Mouse (Mus musculus) kidney, adult 2 months (tissue): Measurements from ENCODE around the gene Agmat. TPM values are rescaled to one million over a fixed set of nuclear protein-coding genes. Genes with fewer than 3 reads are reported as not detected.
A peak's percentile ranks its signal among the peaks of the same experiment; 100 is the strongest.

Source experiments
- DNase-seq: peaks from one replicate; pipeline ENCODE4 v3.0.0; 2021
- H3K27ac ChIP-seq: fragments of 200-500 bp; 2 replicates; pipeline ENCODE4 v1.5.1; 2012; ENCODE audit warnings: low read depth, low read length, control low read depth, inconsistent platforms; ENCODE audit not compliant: insufficient read depth
- H3K27me3 ChIP-seq: fragments of 200-500 bp; replicated peaks from 2 replicates; pipeline ENCODE4 v1.6.1; 2012; ENCODE audit warnings: mild to moderate bottlenecking, moderate library complexity, low read length, inconsistent platforms; ENCODE audit not compliant: control insufficient read depth, insufficient read depth
- H3K36me3 ChIP-seq: fragments of 200-500 bp; 2 replicates; pipeline ENCODE4 v1.6.1; 2012; ENCODE audit warnings: mild to moderate bottlenecking, moderate library complexity, low read length, inconsistent platforms; ENCODE audit not compliant: control insufficient read depth, insufficient read depth
- H3K4me1 ChIP-seq: fragments of 200-500 bp; 2 replicates; pipeline ENCODE4 v1.6.1; 2011; ENCODE audit warnings: low read length; ENCODE audit not compliant: control insufficient read depth, insufficient read depth
- H3K4me3 ChIP-seq: fragments of 200-500 bp; 2 replicates; pipeline ENCODE4 v1.5.1; 2011; ENCODE audit warnings: mild to moderate bottlenecking, low read depth, low read length, control low read depth; ENCODE audit not compliant: insufficient read depth
- CTCF ChIP-seq: fragments of 200-500 bp; conservative IDR thresholded peaks from 2 replicates; pipeline ENCODE4 v1.5.1; 2011; ENCODE audit warnings: low read depth, mild to moderate bottlenecking, control low read depth, low read length, moderate library complexity, mixed read lengths; ENCODE audit not compliant: insufficient read depth, insufficient read length
- POLR2A ChIP-seq: fragments of 200-500 bp; IDR thresholded peaks from one replicate; pipeline ENCODE4 v1.6.1; 2011; ENCODE audit warnings: low read depth, low read length, control low read depth
- WGBS: fragments of 180-500 bp; shearing (Covaris S2); methylation state at CpG from one replicate; pipeline ENCODE4 v1.1.7; 2018; 5-methylcytosine and 5-hydroxymethylcytosine counted together
- polyA plus RNA-seq: library from polyadenylated mRNA; depleted of rRNA; stranded (reverse); fragments of >200 nt; gene quantifications from 2 replicates; pipeline ENCODE4 v1.2.3, GENCODE M21; 2012

Gene Agmat
- polyA plus RNA-seq, 1 experiment, result 9.4 TPM

DNA sequence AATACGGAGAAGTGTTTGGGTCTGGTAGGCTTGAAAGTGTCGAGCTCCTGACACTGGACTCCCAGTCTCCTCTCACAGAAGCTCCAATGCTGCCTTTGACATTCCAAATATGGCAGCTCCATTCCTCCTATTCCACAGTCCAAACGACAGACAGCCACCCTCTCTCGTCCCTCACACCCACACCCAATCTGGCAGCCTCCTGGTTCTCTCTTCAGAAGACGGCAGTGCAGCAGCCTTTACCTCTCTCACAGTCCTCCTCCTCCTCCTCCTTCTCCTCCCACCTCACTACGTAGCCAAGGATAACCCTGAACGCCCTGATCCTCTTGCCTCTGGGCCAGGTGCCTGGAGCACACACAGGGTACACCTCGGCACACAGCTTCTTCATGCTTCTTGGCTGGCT is 33.4 kb downstream of the Agmat start:
- TF ChIP-seq CTCF, result no peak
- TF ChIP-seq POLR2A, result no peak
- Histone ChIP-seq H3K27me3 (no peaks in the 10 kb centered on the region), H3K4me3 (no peak overlapping the region), H3K27ac (no peak overlapping the region), H3K4me1 (no peaks in the 10 kb centered on the region), H3K36me3 (peaks cover 3% of the 10 kb centered on the region)
- DNase-seq, result no peak
- WGBS, result 89% methylated on average over 8 of the region's 8 CpGs

DNA sequence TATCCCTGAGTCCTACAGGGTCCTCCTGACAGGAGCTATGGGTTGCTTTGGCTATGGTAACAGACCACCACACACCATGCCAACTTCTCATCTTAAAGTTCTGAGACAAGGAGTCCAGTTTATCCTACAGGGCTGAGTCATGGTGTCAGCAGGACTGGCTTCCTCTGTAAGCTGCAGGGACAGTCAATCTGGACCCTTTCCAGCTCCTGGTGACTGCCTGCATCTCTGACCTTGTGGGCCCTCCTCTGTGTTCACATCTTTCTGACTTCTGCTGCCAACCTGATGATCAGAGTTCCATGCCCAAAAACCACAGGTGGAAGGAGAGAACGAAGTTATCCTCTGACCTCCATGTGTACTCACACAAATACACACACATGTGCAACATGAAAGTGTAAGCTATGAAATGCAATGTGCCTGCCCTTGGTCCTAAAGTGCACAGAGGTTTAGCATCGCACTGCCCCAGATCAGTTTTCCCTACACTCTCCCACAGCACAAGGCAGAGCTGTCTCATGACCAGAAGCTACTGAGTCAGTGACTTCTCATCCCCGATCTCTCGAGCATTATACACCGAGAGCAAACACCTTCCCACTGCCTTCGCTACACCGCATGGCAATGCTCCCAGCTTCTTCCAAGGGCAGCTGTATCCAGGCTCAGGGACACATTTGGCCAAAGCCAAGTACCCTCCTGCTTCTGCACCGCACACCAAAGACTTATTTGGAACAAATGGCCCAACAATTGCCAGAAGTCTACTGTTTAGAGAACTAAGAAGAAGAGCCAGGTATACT is 34.9 kb downstream of the Agmat start:
- Histone ChIP-seq H3K4me3 (no peak overlapping the region), H3K36me3 (no peaks in the 10 kb centered on the region; the same call in 1 of the 2 replicates), H3K27me3 (no peaks in the 10 kb centered on the region), H3K27ac (no peak overlapping the region), H3K4me1 (peaks cover 3% of the 10 kb centered on the region; the same call in 1 of the 2 replicates)
- TF ChIP-seq POLR2A (no peak), CTCF (no peak)
- DNase-seq, result no peak
- WGBS, result 91% methylated on average over 8 of the region's 8 CpGs

DNA sequence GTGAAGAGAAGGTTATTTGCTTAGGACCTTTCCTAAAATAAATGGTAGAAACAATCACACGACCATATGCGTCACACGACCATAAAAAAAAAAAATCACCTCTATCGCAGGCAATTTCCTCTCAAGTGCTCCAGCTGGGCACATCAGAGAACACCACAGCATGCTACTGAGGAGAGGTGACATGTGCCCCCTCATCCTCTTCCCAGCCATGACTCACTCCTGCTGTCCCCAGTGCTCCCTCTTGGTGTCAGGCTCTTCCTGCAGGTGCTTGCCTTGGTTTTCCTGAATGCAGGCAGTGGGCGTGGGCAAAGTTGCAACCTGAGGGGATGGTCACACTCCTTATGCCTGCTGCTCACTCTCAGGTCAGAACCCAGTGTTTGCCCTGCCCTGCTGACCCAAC is 38.4 kb downstream of the Agmat start:
- 84% methylated on average over 5 of the region's 5 CpGs for WGBS
- DNase-seq, result no peak
- H3K4me3 ChIP-seq, result no peak overlapping the region
- H3K4me1 ChIP-seq, result peaks cover 18% of the 10 kb centered on the region
- no peak overlapping the region for H3K27ac ChIP-seq
- H3K36me3 ChIP-seq, result no peaks in the 10 kb centered on the region; the same call in 1 of the 2 replicates
- no peaks in the 10 kb centered on the region for H3K27me3 ChIP-seq
- TF ChIP-seq POLR2A, result no peak
- no peak for TF ChIP-seq CTCF

DNA sequence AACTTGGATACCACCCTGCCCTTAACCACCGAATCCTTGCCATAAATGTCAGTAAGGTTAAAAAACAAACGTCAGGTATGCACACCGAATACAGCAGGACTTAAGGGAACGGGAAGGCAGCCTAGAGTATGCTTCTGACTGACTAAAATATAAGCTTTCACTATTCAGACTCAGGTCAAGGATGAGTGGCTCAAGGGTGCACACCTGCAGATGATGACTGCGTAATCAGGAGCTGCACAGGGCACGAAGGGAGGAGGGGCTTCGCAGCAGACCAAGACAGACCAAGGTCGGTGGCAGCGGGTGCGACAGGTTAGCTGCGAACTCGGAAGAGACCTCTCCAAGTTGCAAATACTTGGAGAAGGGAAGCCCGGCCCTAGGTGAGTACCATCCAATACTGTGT is 39.7 kb downstream of the Agmat start:
- Histone ChIP-seq H3K4me1 (peaks cover 18% of the 10 kb centered on the region), H3K27ac (no peak overlapping the region), H3K36me3 (no peaks in the 10 kb centered on the region; the same call in 1 of the 2 replicates), H3K4me3 (no peak overlapping the region), H3K27me3 (no peaks in the 10 kb centered on the region)
- TF ChIP-seq CTCF (no peak), POLR2A (no peak)
- no peak for DNase-seq
- 63% methylated on average over 13 of the region's 13 CpGs for WGBS

DNA sequence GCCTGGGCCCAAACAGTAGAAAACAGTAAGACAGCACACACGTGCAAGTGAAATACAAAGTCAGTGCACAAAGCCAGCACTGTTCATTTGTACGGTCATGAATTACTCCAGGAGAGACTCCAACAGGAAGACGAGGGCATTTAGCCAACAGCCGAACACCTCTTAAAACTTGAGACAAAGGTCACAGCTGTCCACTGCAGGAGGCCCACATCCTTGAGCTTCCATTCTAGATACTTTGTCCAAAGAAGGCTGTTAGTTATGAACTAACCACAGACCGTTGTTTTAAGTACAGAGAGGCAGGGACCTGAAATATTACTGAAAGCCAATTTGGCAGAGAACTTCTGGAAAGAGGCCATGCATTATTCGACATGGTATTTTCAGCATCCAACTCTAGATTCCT is 40.6 kb downstream of the Agmat start:
- Histone ChIP-seq H3K4me3 (no peak overlapping the region), H3K27me3 (no peaks in the 10 kb centered on the region), H3K36me3 (no peaks in the 10 kb centered on the region; the same call in 1 of the 2 replicates), H3K27ac (no peak overlapping the region), H3K4me1 (peaks cover 18% of the 10 kb centered on the region)
- peak; percentile 92 for DNase-seq
- TF ChIP-seq CTCF, result no peak
- TF ChIP-seq POLR2A, result no peak
- whole genome bisulfite sequencing, result 10% methylated on average over 6 of the region's 6 CpGs

DNA sequence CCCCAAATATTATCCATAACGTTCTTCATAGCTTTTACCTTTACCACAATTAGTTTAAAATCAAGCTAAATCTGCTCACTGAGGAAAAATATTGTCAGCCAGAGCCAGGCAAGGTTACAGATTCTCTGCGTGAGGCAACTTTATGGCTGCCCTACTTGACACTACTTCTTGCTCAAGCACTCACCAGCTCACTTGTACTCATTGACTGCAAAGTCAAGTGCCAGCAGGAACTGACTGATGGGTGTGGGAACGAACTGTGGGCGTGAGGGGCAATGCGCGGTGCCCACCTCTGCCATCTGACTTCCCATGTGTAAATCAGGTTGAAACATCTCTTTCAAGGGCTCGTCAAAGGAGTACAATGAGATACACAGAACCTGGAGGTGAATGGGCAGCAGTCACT is 41.0 kb downstream of the Agmat start:
- WGBS, result 70% methylated on average over 7 of the region's 7 CpGs
- TF ChIP-seq POLR2A, result no peak
- TF ChIP-seq CTCF, result no peak
- no peaks in the 10 kb centered on the region for H3K27me3 ChIP-seq
- no peak overlapping the region for H3K4me3 ChIP-seq
- H3K4me1 ChIP-seq, result peaks cover 18% of the 10 kb centered on the region
- no peaks in the 10 kb centered on the region for H3K36me3 ChIP-seq
- DNase-seq, result peak; percentile 40
- no peak overlapping the region for H3K27ac ChIP-seq

DNA sequence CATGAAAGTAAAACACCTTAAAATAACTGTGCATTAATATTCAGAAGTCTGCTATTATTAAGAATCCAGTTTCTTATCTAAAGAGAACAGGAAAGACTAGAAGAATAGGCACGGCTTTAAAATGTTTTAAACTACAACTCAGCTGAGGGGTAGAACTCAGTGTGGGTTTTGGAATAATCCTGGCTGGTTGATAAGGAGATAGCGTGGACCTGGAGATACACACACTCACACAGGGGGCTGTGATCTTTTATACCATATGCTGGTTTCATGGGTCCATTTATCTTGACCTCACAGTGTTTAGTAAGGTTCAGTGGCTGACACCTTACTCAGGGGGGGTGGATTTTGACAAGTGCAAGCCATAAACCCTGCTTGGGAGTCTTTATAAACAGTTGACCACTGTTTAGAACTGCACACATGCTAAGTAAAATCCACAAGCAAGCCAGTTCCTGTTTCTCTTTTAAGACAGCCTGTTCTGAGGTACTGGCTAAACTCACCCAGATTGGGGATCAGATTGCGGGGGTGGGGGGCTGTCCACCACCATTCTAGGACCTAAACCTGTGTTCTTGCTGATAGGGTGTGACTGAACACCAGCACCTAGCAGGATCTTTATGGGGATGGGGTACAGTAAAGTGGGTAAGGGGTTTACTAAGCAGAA is 43.2 kb downstream of the Agmat start:
- DNase-seq, result no peak
- TF ChIP-seq CTCF, result no peak
- no peak for TF ChIP-seq POLR2A
- Histone ChIP-seq H3K27me3 (no peaks in the 10 kb centered on the region), H3K4me3 (peak overlapping the region; percentile 71), H3K27ac (peak overlapping the region; percentile 67), H3K36me3 (no peaks in the 10 kb centered on the region), H3K4me1 (peaks cover 22% of the 10 kb centered on the region)
- WGBS, result 35% methylated on average over 3 of the region's 3 CpGs

DNA sequence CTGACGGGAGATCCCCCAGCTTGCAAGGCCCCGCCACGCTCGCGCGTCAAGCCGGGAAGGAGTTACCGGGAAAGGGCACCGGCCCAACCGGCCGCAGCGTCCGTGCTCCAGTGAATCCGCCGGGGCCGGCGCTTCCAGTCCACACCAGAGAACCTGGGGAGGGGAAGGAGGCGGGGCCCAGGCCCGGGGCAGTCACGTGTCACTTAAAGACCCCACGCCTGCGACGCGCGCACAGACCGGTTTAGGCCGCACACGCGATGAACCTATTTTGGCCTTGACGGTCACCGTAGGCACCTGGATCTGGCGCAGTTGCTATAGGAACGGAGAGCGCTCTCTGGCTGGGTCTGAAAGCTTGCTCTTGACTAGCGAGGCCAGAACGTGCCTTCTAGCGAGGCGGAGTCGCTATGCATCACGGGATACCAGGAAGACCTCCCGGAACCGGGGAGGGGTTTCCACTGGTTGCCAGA is 44.1 kb downstream of the Agmat start, which contains the start of gene Dnajc16:
Gene Dnajc16, minus strand, starts transcription at position 408 of the 467 bp plus-strand sequence.
- H3K36me3 ChIP-seq, result no peaks in the 10 kb centered on the region
- H3K27me3 ChIP-seq, result no peaks in the 10 kb centered on the region
- 1% methylated on average over 42 of the region's 42 CpGs for WGBS
- TF ChIP-seq CTCF (no peak), POLR2A (peak; percentile 42)
- DNase-seq, result peak; percentile 99
- peak within 1 kb of the TSS; percentile 71 for H3K4me3 ChIP-seq
- peak within 1 kb of the TSS; percentile 67 for H3K27ac ChIP-seq
- peaks cover 30% of the 10 kb centered on the region for H3K4me1 ChIP-seq
